Mouse (Mus musculus): ENCODE measurements around the gene Clpp. TPM values are rescaled to one million over a fixed set of nuclear protein-coding genes. Genes with fewer than 3 reads are reported as not detected.

The Clpp gene
- polyA plus RNA-seq (2015; fragmentation: Nextera tagmentation; extraction: Ambion mirVana), result 150 and 165 TPM in 2 replicates

- peaks cover 39% of the 10 kb centered on the region for H3K36me3 ChIP-seq
- peak within 1 kb of the TSS; percentile 90 for H3K9ac ChIP-seq
- H3K9me3 ChIP-seq (replicated peaks), result no peaks in the 10 kb centered on the region
- peak within 1 kb of the TSS; percentile 82 for H3K4me2 ChIP-seq
- peak within 1 kb of the TSS; percentile 91 for H3K4me3 ChIP-seq (replicated peaks)
- peaks cover 14% of the 10 kb centered on the region for H3K4me1 ChIP-seq
- H3K27ac ChIP-seq, result peak within 1 kb of the TSS; percentile 81
- ATAC-seq (replicated peaks; ENCODE audit: low FRiP score), result peak; percentile 97
- under 1% methylated on average over 52 of the region's 52 CpGs for WGBS
- no peaks in the 10 kb centered on the region for H3K27me3 ChIP-seq
Measured at GRCm38 (mm10) chr17:56990115-56990746, at the start of gene Clpp. Gene Clpp, plus strand, starts transcription at chr17:56990305.

GRCm38 (mm10) chr17:56950915-56951314 is 39.2 kb upstream of the Clpp start:
- ATAC-seq (replicated peaks; ENCODE audit: low FRiP score), result no peak
- no peaks in the 10 kb centered on the region for H3K27me3 ChIP-seq
- WGBS, result 11% methylated on average over 3 of the region's 3 CpGs

DNA sequence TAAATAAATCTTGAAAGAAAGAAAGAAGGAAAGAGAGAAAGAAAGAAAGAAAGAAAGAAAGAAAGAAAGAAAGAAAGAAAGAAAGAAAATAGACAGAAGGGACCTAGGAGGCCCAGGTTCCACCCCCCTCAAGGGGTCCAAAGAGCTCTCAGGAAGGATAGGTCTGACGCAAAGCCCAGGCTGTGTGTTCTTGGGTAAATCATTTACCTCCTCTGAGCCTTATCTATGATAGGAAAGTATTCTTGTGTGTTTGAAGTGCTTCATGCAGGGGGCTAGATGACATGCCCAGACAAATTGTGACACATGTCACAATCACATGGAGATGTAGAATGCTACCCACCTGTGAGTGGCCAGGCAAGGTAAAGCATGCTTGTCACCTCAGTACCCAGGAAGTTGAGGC is 37.5 kb upstream of the Clpp start:
- no peak for ATAC-seq (replicated peaks; ENCODE audit: low FRiP score)
- WGBS, result 73% methylated on average over 1 of the region's 1 CpGs

More at GRCm38 (mm10) chr17:56950915-56951314, 39.2 kb upstream of the Clpp start:
- H3K9me3 ChIP-seq (replicated peaks), result no peaks in the 10 kb centered on the region
- H3K9ac ChIP-seq, result no peak overlapping the region
- H3K36me3 ChIP-seq, result no peaks in the 10 kb centered on the region
- H3K4me1 ChIP-seq, result no peaks in the 10 kb centered on the region
- H3K27ac ChIP-seq, result no peak overlapping the region
- H3K4me2 ChIP-seq, result no peak overlapping the region
- no peak overlapping the region for H3K4me3 ChIP-seq (replicated peaks)

DNA sequence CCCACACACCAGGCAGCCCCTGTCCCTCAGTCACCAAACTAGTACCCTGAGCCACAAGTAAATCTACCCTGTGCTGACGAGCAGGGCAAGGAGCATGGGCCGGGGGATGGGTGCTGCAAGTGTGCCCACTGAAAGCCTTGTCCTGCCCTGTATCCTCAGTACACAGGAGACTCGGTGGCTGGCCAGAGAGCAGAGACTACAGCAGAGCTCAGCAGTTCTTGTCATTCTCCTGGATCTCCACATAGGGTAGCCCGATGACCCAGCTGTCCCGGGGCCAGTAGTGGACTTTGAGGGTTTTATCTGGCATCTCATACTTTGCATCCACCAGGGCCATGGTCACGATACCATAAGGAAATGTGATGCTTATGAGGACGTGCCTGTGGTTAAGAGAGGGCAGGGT is 35.2 kb upstream of the Clpp start:
- Histone ChIP-seq H3K9ac (no peak overlapping the region), H3K4me2 (no peak overlapping the region), H3K4me3 (replicated peaks) (no peak overlapping the region), H3K4me1 (0 out of 2 replicates have a peak, but pooled peaks cover 4% of the 10 kb centered on the region), H3K9me3 (replicated peaks) (no peaks in the 10 kb centered on the region), H3K27ac (no peak overlapping the region), H3K36me3 (no peaks in the 10 kb centered on the region), H3K27me3 (no peaks in the 10 kb centered on the region)
- ATAC-seq (replicated peaks; ENCODE audit: low FRiP score), result no peak
- 75% methylated on average over 7 of the region's 7 CpGs for WGBS

More for the DNA sequence above, 37.5 kb upstream of the Clpp start:
- Histone ChIP-seq H3K4me1 (no peaks in the 10 kb centered on the region), H3K27me3 (no peaks in the 10 kb centered on the region), H3K9ac (no peak overlapping the region), H3K27ac (no peak overlapping the region), H3K4me2 (no peak overlapping the region), H3K36me3 (no peaks in the 10 kb centered on the region), H3K4me3 (replicated peaks) (no peak overlapping the region), H3K9me3 (replicated peaks) (no peaks in the 10 kb centered on the region)

DNA sequence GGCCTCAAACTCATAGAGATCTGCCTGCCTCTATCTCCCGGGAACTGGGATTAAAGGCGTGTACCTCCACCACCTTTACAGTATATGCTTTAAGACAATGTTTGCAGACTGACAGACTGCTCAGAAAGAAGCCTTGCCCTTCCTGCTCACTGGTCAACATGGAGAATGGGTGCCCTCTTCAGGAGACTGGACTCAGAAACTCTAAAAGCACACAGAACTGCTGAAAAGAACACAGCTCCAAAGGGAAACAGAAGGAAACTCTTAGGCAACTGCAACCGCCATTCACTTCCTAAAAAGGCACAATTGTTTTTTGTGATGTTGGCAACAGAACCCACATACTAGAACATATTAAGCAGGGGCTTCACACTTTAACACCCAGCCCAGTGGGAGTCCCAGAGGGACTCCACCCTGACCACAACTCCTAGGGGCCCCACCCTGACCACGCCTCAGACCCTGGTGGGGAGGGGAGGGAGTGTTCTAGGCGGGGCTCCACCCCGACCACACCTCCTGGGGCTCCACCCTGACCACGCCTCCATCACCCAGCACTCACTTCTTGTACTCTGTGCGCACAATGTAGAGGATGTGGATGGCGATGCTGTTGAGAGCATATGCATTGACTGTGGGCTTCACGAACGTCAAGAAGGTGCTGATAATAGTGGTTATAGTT is 32.2 kb upstream of the Clpp start:
- H3K4me3 ChIP-seq (replicated peaks), result no peak overlapping the region
- ATAC-seq (replicated peaks; ENCODE audit: low FRiP score), result peak; percentile 67
- no peak overlapping the region for H3K4me2 ChIP-seq
- H3K27ac ChIP-seq, result no peak overlapping the region
- no peaks in the 10 kb centered on the region for H3K9me3 ChIP-seq (replicated peaks)
- WGBS, result 32% methylated on average over 11 of the region's 11 CpGs
- H3K36me3 ChIP-seq, result no peaks in the 10 kb centered on the region
- no peaks in the 10 kb centered on the region for H3K27me3 ChIP-seq
- H3K4me1 ChIP-seq, result 0 out of 2 replicates have a peak, but pooled peaks cover 4% of the 10 kb centered on the region
- H3K9ac ChIP-seq, result no peak overlapping the region

DNA sequence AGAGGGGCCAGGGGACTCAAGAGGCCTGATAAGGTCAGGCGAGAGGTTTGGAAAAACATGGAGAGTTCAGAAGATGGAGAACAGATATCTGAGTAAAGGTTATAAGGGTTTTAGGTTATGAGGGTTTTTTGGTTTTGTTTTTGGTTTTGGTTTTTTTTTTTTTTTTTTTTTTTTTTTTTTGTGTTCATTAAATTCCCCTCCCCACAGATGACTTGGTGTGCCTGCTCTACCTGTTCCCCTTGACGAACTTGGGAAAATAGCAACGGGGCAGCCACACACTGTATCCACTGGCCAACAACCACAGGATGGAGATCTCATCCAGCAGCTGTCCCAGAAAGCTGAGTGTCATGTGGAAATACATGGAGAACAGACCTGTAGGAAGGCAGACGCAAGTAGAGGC is 31.4 kb upstream of the Clpp start:
- Histone ChIP-seq H3K4me1 (0 out of 2 replicates have a peak, but pooled peaks cover 4% of the 10 kb centered on the region), H3K27me3 (no peaks in the 10 kb centered on the region), H3K9me3 (replicated peaks) (no peaks in the 10 kb centered on the region), H3K4me2 (no peak overlapping the region), H3K36me3 (no peaks in the 10 kb centered on the region), H3K4me3 (replicated peaks) (no peak overlapping the region), H3K27ac (no peak overlapping the region), H3K9ac (no peak overlapping the region)
- WGBS, result 81% methylated on average over 4 of the region's 4 CpGs
- no peak for ATAC-seq (replicated peaks; ENCODE audit: low FRiP score)

GRCm38 (mm10) chr17:56961880-56962279 is 28.2 kb upstream of the Clpp start:
- 0 out of 2 replicates have a peak, but pooled peaks cover 4% of the 10 kb centered on the region for H3K4me1 ChIP-seq
- H3K9me3 ChIP-seq (replicated peaks), result no peaks in the 10 kb centered on the region
- H3K27ac ChIP-seq, result no peak overlapping the region
- H3K4me2 ChIP-seq, result no peak overlapping the region
- WGBS, result 92% methylated on average over 4 of the region's 4 CpGs
- no peak for ATAC-seq (replicated peaks; ENCODE audit: low FRiP score)
- H3K9ac ChIP-seq, result no peak overlapping the region
- H3K36me3 ChIP-seq, result no peaks in the 10 kb centered on the region
- H3K27me3 ChIP-seq, result 0 out of 2 replicates have a peak, but pooled peaks cover 5% of the 10 kb centered on the region
- H3K4me3 ChIP-seq (replicated peaks), result no peak overlapping the region

GRCm38 (mm10) chr17:56962642-56963405 is 27.3 kb upstream of the Clpp start:
- Histone ChIP-seq H3K4me3 (replicated peaks) (no peak overlapping the region), H3K27ac (no peak overlapping the region), H3K27me3 (peaks cover 7% of the 10 kb centered on the region; the same call in 1 of the 2 replicates), H3K4me2 (no peak overlapping the region), H3K9me3 (replicated peaks) (no peaks in the 10 kb centered on the region), H3K36me3 (no peaks in the 10 kb centered on the region), H3K9ac (no peak overlapping the region), H3K4me1 (0 out of 2 replicates have a peak, but pooled peaks cover 4% of the 10 kb centered on the region)
- no peak for ATAC-seq (replicated peaks; ENCODE audit: low FRiP score)
- 83% methylated on average over 5 of the region's 5 CpGs for WGBS

GRCm38 (mm10) chr17:56963646-56964045 is 26.5 kb upstream of the Clpp start:
- H3K4me3 ChIP-seq (replicated peaks), result no peak overlapping the region
- H3K4me1 ChIP-seq, result no peaks in the 10 kb centered on the region
- no peak for ATAC-seq (replicated peaks; ENCODE audit: low FRiP score)
- H3K4me2 ChIP-seq, result no peak overlapping the region
- WGBS, result 82% methylated on average over 6 of the region's 6 CpGs
- no peak overlapping the region for H3K27ac ChIP-seq
- no peaks in the 10 kb centered on the region for H3K36me3 ChIP-seq
- H3K27me3 ChIP-seq, result peaks cover 7% of the 10 kb centered on the region; the same call in 1 of the 2 replicates
- H3K9me3 ChIP-seq (replicated peaks), result no peaks in the 10 kb centered on the region
- H3K9ac ChIP-seq, result no peak overlapping the region

- H3K27me3 ChIP-seq, result peaks cover 29% of the 10 kb centered on the region
- no peaks in the 10 kb centered on the region for H3K36me3 ChIP-seq
- H3K27ac ChIP-seq, result no peak overlapping the region
- H3K9ac ChIP-seq, result no peak overlapping the region
- H3K9me3 ChIP-seq (replicated peaks), result no peaks in the 10 kb centered on the region
- H3K4me3 ChIP-seq (replicated peaks), result no peak overlapping the region
- H3K4me2 ChIP-seq, result no peak overlapping the region
- H3K4me1 ChIP-seq, result no peaks in the 10 kb centered on the region
- no peak for ATAC-seq (replicated peaks; ENCODE audit: low FRiP score)
- WGBS, result 40% methylated on average over 3 of the region's 3 CpGs
Measured at GRCm38 (mm10) chr17:56969321-56969720, 20.8 kb upstream of the Clpp start.

- H3K9me3 ChIP-seq (replicated peaks), result no peaks in the 10 kb centered on the region
- H3K4me1 ChIP-seq, result no peaks in the 10 kb centered on the region
- H3K36me3 ChIP-seq, result no peaks in the 10 kb centered on the region
- H3K27ac ChIP-seq, result no peak overlapping the region
- 64% methylated on average over 5 of the region's 5 CpGs for WGBS
- H3K27me3 ChIP-seq, result peaks cover 29% of the 10 kb centered on the region
- H3K9ac ChIP-seq, result no peak overlapping the region
- ATAC-seq (replicated peaks; ENCODE audit: low FRiP score), result no peak
- no peak overlapping the region for H3K4me3 ChIP-seq (replicated peaks)
- H3K4me2 ChIP-seq, result no peak overlapping the region
Measured at GRCm38 (mm10) chr17:56970081-56970480, 20.0 kb upstream of the Clpp start.
